ENCODE assay signal across 17 mouse cellular contexts in the genomic region with DNA sequence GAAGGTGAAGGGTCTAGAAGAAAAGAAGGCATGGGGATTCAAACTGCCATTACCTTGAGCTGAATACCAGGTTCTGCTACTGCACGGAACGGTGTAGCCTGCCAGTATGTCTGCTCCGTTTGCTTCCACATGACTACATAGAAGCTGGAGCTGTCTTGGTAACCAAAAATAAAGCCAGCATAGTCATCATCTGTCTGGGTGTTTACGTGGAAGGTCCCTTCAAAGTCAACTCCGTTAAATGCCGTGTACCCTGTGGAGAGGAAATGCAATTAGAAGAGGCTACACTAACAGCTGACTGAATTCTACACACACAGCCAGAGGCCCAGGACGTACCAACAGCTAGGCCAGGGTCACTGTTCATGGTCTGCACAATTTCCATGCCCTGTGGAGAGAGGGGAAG. TPM values are rescaled to one million over a fixed set of nuclear protein-coding genes. Genes with fewer than 3 reads are reported as not detected.
"Had no signal": no experiment of that assay in that cellular context is flagged by ENCODE, and none has a peak within 500 bp of the region (broad histone marks: within the 10 kb centered on the region; RNA-seq: fewer than 3 reads in every experiment).

No protein-coding gene starts in this region.

- H3K27ac ChIP-seq: macrophage; midbrain, embryonic 13.5 days; midbrain, embryonic 15.5 days; neural tube, embryonic 12.5 days had no signal

- H3K4me3 ChIP-seq: megakaryocyte, embryonic 14.5 days; midbrain, embryonic 13.5 days; midbrain, embryonic 15.5 days; neural tube, embryonic 12.5 days had no signal

- H3K4me1 ChIP-seq: midbrain, embryonic 13.5 days; midbrain, embryonic 15.5 days; neural tube, embryonic 12.5 days had no signal

- DNase-seq: lung, adult 18-20 months; lung, embryonic 14.5 days; lung, postnatal 10 days; right cerebral cortex, postnatal 14 days; spleen, adult 18-20 months; thymus, adult 2 months; thymus, postnatal 25 days; thymus, postnatal 4 days had no signal

- H3K36me3 ChIP-seq: midbrain, embryonic 13.5 days; midbrain, embryonic 15.5 days; neural tube, embryonic 12.5 days had no signal

- H3K4me2 ChIP-seq: lung, embryonic 14.5 days; midbrain, embryonic 11.5 days; midbrain, embryonic 13.5 days; midbrain, embryonic 15.5 days; neural tube, embryonic 12.5 days had no signal

- H3K9ac ChIP-seq: lung, embryonic 14.5 days; midbrain, embryonic 13.5 days; midbrain, embryonic 15.5 days; neural tube, embryonic 12.5 days had no signal

- H3K9me3 ChIP-seq: midbrain, embryonic 13.5 days; midbrain, embryonic 15.5 days; neural tube, embryonic 12.5 days had no signal

- H3K27me3 ChIP-seq: midbrain, embryonic 13.5 days; midbrain, embryonic 15.5 days; neural tube, embryonic 12.5 days had no signal

- ATAC-seq: midbrain, embryonic 13.5 days; midbrain, embryonic 15.5 days had no signal

RNA-seq across cellular contexts. Expression of gene Thbs4, which starts 39.6 kb away (rescaled TPM):
- total RNA-seq: megakaryocyte progenitor cell, adult 5-6 weeks; monocyte, adult 5-6 weeks; neutrophil, adult 5-6 weeks had no signal
- polyA plus RNA-seq: macrophage had no signal
